Mouse (Mus musculus) granulocyte monocyte progenitor cell, adult 5-6 weeks (primary cell): ENCODE data around the gene Arl2. TPM values are rescaled to one million over a fixed set of nuclear protein-coding genes. Genes with fewer than 3 reads are reported as not detected.
"Not testable (repeated sequence)": the region's sequence is repeated elsewhere in the genome, so short reads cannot be mapped to it uniquely, and the experiment has no call there.

Experiments used
- ATAC-seq: replicated peaks from 2 replicates; pipeline ENCODE4 v1.8.0; 2016; ENCODE audit warnings: mild to moderate bottlenecking, moderate TSS enrichment, inconsistent platforms; ENCODE audit not compliant: poor library complexity, severe bottlenecking
- total RNA-seq, 2 experiments: library from RNA; stranded (forward) in 1 of 2; stranded (reverse) in 1 of 2; fragments of 200-712, 200-1000 nt in 1 of 2; fragments of >200 nt in 1 of 2; fragmentation: Nextera tagmentation in 1 of 2; gene quantifications; 2 replicates each; pipeline ENCODE4 v1.2.3; 2014 to 2017

Arl2 gene
- total RNA-seq (2014; fragmentation: Nextera tagmentation) (22.6 and 37.1 TPM in 2 replicates), total RNA-seq (2017) (27.1 and 30.7 TPM in 2 replicates)

DNA sequence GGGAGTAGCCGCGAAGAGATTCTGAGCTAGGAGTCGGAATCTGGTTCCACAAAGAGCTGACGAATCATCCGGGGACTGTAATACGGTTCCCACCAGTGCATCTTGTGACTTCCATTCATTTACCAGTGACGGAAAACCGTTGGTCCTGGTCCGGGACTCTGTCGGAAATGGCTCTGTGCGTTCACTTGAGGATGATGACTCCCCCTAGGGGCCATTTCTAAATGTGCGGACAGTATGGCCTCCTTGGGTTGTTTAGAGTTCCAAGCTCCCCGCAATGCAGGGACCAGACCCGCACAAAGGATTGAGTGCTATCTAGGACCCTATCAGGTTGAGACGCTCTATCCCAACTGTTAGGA is at the start of gene Arl2:
Gene Arl2, minus strand, starts transcription at position 155 of the 356 bp plus-strand sequence.
- ATAC-seq, result peak; percentile 71

DNA sequence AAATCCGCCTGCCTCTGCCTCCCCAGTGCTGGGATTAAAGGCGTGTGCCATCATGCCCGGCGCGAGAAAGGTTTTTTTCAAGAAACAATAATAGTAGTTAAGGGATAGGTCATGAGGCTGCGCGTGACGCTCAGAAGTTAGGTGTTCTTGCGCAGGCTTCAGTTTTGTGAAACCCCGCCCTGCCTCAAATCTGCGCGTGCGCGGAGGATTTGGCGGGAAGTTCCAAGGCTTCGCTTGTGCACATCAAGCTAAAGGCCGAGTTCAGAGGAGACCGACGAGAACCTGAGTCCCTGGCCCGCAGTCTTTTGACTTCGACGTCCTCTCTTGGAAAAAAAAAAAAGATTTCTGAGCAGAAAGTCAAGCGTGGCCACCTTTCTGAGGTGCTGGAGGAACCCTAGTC is 42.8 kb upstream of the Arl2 start, which contains the start of gene Majin:
Gene Majin, plus strand, starts transcription at position 258 of the 400 bp plus-strand sequence.
- ATAC-seq, result no peak

GRCm38 (mm10) chr19:6182534-6182933 is 41.2 kb upstream of the Arl2 start:
- peak; percentile 42 for ATAC-seq

- no peak for ATAC-seq
Observed at GRCm38 (mm10) chr19:6181629-6182028, 40.3 kb upstream of the Arl2 start.

- no peak for ATAC-seq
Observed at GRCm38 (mm10) chr19:6178775-6179174, 37.4 kb upstream of the Arl2 start.

- no peak for ATAC-seq
Observed at GRCm38 (mm10) chr19:6174771-6175170, 33.4 kb upstream of the Arl2 start.

DNA sequence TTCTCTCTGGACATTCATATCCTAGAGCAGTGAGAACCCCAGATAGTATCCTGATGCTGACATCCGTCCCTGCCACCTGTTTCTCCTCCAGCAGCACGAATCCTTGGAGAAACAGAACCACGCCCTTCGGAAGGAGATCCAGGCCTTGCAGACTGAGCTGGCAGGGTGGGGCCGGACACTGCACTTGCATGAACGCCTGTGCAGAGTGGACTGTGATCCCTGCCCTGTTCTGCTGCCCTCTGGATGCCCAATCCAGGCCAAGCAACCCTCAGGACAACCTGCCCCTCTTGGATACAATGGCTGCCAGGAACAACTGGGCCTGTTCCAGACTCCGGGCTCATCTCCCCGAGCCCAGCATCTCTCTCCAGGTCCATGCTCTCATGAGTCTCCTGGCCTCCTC is 29.9 kb upstream of the Arl2 start:
- ATAC-seq, result no peak

DNA sequence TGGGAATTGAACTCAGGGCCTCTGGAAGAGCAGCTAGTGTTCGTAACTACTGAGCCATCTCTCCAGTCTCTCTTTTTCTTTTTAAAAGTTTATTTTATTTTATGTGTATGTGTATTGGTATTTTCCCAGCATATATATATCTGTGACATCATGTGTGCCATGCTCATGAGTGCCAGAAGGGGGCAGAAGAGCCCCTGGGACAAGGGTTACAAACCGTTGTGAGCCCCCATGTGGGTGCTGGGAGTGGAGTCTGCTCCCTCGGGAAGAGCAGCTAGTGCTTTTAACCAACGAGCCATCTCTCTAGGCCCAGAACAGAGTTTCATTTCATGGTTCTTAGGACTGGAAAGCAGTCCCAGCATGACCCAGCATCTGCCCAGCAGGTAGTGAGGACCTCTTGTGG is 25.4 kb upstream of the Arl2 start:
- ATAC-seq, result no peak

DNA sequence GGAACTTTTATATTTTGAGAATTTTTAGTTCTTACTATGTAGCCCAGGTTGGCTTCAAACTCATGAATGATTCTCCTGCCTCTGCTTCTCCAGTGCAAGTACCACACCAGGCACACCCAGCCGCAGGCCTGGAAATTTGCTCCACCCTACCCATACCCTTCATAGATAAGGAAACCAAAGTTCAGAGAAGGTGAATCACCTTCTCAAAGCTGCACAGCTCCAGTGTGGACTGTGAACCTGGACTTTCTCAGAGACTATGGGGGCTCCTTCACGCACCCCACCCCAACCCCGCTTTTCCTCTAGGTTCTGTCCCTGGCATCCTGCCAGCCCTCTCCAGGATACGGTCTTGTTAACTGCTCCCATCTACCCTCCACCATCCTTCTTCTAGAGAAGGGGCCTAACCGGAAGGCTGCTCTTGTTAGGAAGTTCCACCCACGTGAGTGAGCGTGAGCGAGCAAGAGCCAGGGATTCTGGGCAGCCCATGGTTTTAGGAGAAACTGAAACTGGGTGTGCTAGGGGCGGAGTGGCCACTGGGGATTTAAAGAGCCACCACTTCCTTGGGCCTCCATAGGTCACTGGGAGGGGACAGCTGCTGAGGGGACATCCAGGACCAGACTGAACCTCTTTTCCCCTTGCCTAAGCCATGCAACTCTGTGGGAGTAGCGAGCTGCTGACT is 22.7 kb upstream of the Arl2 start:
- peak; percentile 50 for ATAC-seq

GRCm38 (mm10) chr19:6157220-6157619 is 15.9 kb upstream of the Arl2 start:
- peak; percentile 94 for ATAC-seq

- no peak for ATAC-seq
Observed at GRCm38 (mm10) chr19:6156372-6156771, 15.0 kb upstream of the Arl2 start.

GRCm38 (mm10) chr19:6155174-6155573 is 13.8 kb upstream of the Arl2 start:
- no peak for ATAC-seq

GRCm38 (mm10) chr19:6144842-6145241 is 3.5 kb upstream of the Arl2 start:
- no peak for ATAC-seq

DNA sequence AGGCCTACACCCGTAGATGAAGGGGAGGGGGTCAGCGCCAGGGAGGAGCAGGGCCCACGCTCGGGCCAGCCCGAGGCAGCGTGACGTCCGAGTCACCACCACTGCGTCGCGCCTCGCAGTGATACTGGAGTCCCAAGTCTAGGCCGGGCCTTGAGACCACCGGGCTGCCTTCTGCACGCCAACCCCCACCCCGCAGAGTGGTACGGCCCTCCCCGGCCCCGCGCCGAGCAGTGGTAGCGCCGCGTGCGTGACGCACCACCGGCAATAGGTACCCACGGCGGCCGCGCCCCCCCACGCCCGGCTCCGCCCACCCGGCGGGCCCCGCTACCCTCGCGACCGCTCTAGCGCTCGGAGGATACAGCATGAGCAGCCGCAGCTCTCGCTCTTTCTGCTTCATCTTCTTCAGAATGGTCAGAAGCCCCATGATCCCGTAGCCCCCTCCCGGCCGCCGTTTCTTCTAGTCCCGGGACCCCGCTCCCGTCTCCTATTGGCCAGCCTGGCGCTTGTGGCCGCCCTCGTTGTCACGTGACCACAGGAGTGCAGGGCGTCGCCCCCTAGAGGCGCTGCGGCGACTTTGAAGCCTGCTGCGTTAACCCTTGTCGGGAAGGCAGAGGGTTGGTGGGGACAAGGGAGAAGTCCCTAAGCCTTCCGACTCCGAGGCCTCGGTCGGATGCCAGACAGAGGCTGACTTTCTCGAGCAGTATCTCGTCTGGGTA is 512 bp downstream of the Arl2 start, which contains the start of gene Batf2:
Gene Batf2, plus strand, starts transcription at position 306 of the 716 bp plus-strand sequence.
- peak; percentile 79 for ATAC-seq

DNA sequence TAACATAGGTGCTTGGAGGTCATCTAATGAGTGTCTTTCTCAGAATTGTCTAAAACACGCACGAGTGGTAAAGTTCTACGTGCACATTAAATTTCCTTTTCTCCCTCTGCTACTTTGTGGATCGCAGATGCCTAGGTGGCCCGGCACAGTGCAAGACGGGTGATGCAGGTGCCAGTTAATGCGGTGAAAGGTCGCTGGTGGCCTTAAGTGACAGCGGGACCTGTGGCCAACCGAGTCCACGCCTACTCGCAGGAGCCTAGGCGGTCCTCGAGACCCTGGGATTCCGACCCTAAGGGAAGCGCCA is 1.0 kb downstream of the Arl2 start:
- ATAC-seq, result peak; percentile 33; the same call in 1 of the 2 replicates

GRCm38 (mm10) chr19:6139701-6140100 is 1.6 kb downstream of the Arl2 start:
- no peak for ATAC-seq

GRCm38 (mm10) chr19:6136397-6136796 is 5.0 kb downstream of the Arl2 start:
- no peak for ATAC-seq

DNA sequence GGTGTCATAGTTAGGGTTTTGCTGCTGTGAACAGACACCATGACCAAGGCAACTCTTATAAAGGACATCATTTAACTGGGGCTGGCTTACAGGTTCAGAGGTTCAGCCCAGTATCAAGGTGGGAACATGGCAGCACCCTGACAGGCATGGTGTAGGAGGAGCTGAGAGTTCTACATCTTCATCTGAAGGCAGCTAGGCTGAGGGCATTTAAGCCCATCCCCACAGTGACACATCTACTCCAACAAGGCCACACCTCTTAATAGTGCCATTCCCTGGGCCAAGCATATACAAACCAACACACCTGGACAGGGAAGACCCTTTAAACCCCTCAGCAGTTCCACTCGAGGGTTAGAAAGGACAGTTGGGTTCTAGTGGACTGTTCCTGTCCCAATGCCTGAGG is 8.2 kb downstream of the Arl2 start:
- ATAC-seq, result not testable (repeated sequence)

DNA sequence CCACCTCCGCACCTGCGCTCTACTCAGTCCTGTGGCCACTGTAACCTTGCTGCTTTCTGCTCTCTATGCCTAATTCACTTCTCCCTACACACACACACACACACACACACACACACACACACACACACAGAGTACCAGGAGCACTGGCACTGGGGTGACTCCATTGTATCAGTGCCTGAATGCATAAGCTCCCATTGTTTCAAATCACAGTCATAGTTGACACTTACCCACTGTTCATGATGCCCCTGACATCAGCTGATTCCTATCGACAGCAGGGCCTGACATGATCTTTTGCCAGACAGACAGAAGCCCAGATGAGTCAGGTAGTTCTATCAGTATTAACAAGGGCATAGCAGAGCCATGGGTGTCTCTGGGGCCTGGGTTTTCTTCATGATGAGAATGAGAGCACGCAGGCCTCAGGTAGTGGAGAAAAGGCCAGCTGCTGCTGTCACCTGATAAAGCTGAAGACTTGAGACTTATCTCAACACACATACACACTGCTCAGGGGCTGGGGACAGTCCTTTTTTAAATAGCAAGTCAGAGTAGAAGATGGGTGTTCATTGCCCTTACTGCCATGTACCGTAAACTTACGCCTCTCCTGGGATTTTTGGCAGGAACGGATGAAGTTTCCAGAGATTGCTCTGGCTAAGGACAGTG is 9.0 kb downstream of the Arl2 start:
- no peak for ATAC-seq

GRCm38 (mm10) chr19:6130414-6131128 is 10.8 kb downstream of the Arl2 start:
- not testable (repeated sequence) for ATAC-seq
